Comparison of ENCODE assay signal across 29 mouse cellular contexts in the genomic region with DNA sequence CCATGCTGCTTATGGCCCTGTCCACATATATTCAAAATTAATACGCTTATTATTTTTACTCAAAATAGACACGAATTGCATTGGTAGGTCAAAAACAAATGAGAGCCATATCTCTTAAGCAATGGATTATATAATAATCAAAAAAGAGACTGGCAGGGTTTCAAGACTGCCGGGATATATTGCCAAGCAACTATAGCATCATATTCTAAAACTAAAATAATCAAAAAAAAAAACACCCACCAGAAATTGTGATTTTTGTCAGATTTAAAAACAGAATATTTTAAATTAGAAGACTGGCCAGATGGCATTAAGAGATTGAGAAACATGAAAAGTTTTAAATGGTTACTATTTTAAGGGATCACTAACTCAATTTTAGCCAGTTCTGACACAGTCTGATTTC.
DNase-seq lines count a peak whose midpoint lies in the region; ATAC-seq and TF ChIP-seq lines count a peak whose summit lies in the region.
"Had no signal": no experiment of that assay in that cellular context is flagged by ENCODE, and none has a peak within 500 bp of the region (broad histone marks: within the 10 kb centered on the region; RNA-seq: fewer than 3 reads in every experiment).

No protein-coding gene starts in this region.

- no peaks in the 10 kb centered on the region for H3K27me3 ChIP-seq in neural tube, embryonic 15.5 days (replicated peaks)
- H3K27me3 ChIP-seq: CH12.LX; embryonic facial prominence, embryonic 13.5 days; embryonic facial prominence, embryonic 15.5 days; forebrain, embryonic 12.5 days; Patski had no signal

- intact Hi-C loops in left cerebral cortex, adult 2 months (cut with DNase I) = no loop called here

- WGBS in neural tube, embryonic 15.5 days = 72% methylated on average over 3 of the region's 3 CpGs

- peak; percentile 40 for ATAC-seq in frontal cortex, adult (ENCODE audit: low TSS enrichment)
- ATAC-seq in neural tube, embryonic 15.5 days (ENCODE audit: low FRiP score) = no peak
- ATAC-seq: activated CD4-positive, CD25-positive, alpha-beta regulatory T cell, adult 4 months; CD4-positive, CD25-positive, alpha-beta regulatory T cell, adult 4 months; forebrain, embryonic 14.5 days; Patski had no signal

- no peak overlapping the region for H3K4me3 ChIP-seq in left cerebral cortex, adult 2 months
- no peak overlapping the region for H3K4me3 ChIP-seq in neural tube, embryonic 15.5 days (replicated peaks)
- H3K4me3 ChIP-seq: embryonic facial prominence, embryonic 13.5 days; embryonic facial prominence, embryonic 15.5 days; erythroblast, embryonic 14.5 days; forebrain, embryonic 10.5 days; forebrain, embryonic 12.5 days had no signal

- H3K9me3 ChIP-seq in neural tube, embryonic 15.5 days (replicated peaks) = no peaks in the 10 kb centered on the region
- H3K9me3 ChIP-seq: embryonic facial prominence, embryonic 13.5 days; embryonic facial prominence, embryonic 15.5 days; forebrain, embryonic 10.5 days; forebrain, embryonic 12.5 days had no signal

- DNase-seq in frontal cortex, postnatal 10 days (ENCODE audit: low spot score in 2 of 2) = no peak
- no peak for DNase-seq in left cerebral cortex, adult 2 months (ENCODE audit: extremely low spot score in 1 of 2, low spot score in 2 of 2)
- no peak for DNase-seq in left cerebral cortex, adult 9 months (ENCODE audit: low spot score in 2 of 2)
- DNase-seq in right cerebral cortex, postnatal 14 days = peak; percentile 14
- DNase-seq in right cerebral cortex, postnatal 36 days (ENCODE audit: low spot score in 2 of 2) = no peak
- DNase-seq: adrenal gland, adult 8-10 months; adrenal gland, postnatal 14 days; adrenal gland, postnatal 36 days; B cell, adult 2 months; cerebellum, adult 11 months; cerebellum, adult 18-20 months; cerebellum, adult 8-10 months; cerebellum, adult 9-11 months; cerebellum, postnatal 14 days; cerebellum, postnatal 36 days; embryo, embryonic 11 days had no signal

- H3K4me1 ChIP-seq in neural tube, embryonic 15.5 days = no peaks in the 10 kb centered on the region
- H3K4me1 ChIP-seq: embryonic facial prominence, embryonic 13.5 days; embryonic facial prominence, embryonic 15.5 days; forebrain, embryonic 10.5 days; forebrain, embryonic 12.5 days had no signal

- peak overlapping the region; percentile 8 for H3K27ac ChIP-seq in left cerebral cortex, adult 2 months
- no peak overlapping the region for H3K27ac ChIP-seq in neural tube, embryonic 15.5 days (replicated peaks)
- H3K27ac ChIP-seq: embryonic facial prominence, embryonic 13.5 days; embryonic facial prominence, embryonic 15.5 days; forebrain, embryonic 10.5 days; forebrain, embryonic 12.5 days had no signal

- H3K36me3 ChIP-seq in neural tube, embryonic 15.5 days = no peaks in the 10 kb centered on the region
- H3K36me3 ChIP-seq: embryonic facial prominence, embryonic 13.5 days; embryonic facial prominence, embryonic 15.5 days; forebrain, embryonic 10.5 days; forebrain, embryonic 12.5 days; G1E had no signal

- no peak overlapping the region for H3K4me2 ChIP-seq in neural tube, embryonic 15.5 days
- H3K4me2 ChIP-seq: embryonic facial prominence, embryonic 13.5 days; embryonic facial prominence, embryonic 15.5 days; forebrain, embryonic 12.5 days had no signal

- no peak for TF ChIP-seq CTCF in left cerebral cortex, adult 2 months (IDR thresholded peaks at IDR 0.05)

- H3K9ac ChIP-seq in neural tube, embryonic 15.5 days (replicated peaks) = no peak overlapping the region
- H3K9ac ChIP-seq: embryonic facial prominence, embryonic 13.5 days; embryonic facial prominence, embryonic 15.5 days; forebrain, embryonic 12.5 days had no signal
